Mouse (Mus musculus): ENCODE measurements around the gene Trpc4ap.
A peak's percentile ranks its signal among the peaks of the same experiment; 100 is the strongest.
"Not testable (repeated sequence)": the region's sequence is repeated elsewhere in the genome, so short reads cannot be mapped to it uniquely, and the experiment has no call there.

Gene Trpc4ap

GRCm38 (mm10) chr2:155691723-155692493 is at the start of gene Trpc4ap:
TSS of gene Trpc4ap (minus strand) at chr2:155692384.
- peak; percentile 93 to 94 for DNase-seq

- no peak for DNase-seq
Measured at GRCm38 (mm10) chr2:155737803-155738202, 45.6 kb upstream of the Trpc4ap start.

GRCm38 (mm10) chr2:155736936-155737335 is 44.8 kb upstream of the Trpc4ap start:
- no peak for DNase-seq

GRCm38 (mm10) chr2:155735766-155736165 is 43.6 kb upstream of the Trpc4ap start, which contains the start of gene Gm17581:
TSS of gene Gm17581 (minus strand) at chr2:155735866.
- not testable (repeated sequence) for DNase-seq

GRCm38 (mm10) chr2:155735080-155735479 is 42.9 kb upstream of the Trpc4ap start:
- DNase-seq, result no peak

DNA sequence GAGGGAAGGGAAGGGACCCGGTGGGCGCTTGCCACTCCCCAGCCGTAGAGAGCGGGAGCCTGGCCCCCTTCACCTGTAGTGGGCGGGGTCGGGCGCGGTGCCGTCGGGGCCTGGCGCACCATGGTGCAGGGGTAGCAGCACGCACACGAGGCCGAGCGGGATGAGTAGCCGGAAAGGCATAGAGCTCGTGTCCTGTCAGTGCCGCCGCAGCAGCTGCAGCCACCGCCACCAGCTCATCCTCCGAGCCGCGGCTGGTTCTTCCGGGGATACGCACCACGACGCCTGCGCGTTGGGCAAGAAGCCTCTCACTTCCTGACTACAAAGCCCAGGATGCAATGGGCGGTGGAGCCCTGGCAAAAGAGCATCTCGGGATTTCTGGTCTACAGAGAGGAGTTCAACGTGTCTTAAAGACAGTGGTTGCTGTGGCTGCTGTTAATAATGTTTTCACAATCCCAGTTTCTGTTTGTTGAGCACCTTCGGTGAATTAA is 37.0 kb upstream of the Trpc4ap start, which contains the start of gene Edem2:
Edem2 (minus strand) TSS at position 318 of the 488 bp plus-strand sequence.
- peak; percentile 90 to 92 for DNase-seq

DNA sequence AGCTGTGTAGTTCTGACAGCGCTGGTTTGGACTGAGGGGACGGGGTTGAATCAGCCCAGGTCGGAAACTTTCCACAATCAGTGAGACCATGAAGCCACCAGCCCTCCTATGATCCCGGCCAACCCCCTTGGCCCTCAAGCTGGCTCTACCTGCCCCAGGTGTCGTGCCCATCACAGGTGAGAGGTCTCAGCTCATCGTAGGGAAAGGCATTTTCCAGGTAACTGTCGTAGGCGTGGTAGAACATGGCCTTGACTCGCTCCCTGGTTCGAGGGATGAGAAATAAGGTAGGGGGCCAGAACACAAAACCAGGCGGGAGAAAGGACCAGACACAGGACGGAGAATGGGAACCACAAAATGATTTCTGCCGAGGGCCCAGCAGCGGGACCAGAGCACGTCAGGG is 36.6 kb upstream of the Trpc4ap start:
- peak in 1 of 2 experiments; percentile 17 for DNase-seq

GRCm38 (mm10) chr2:155727764-155728395 is 35.7 kb upstream of the Trpc4ap start:
- no peak for DNase-seq

GRCm38 (mm10) chr2:155726302-155726701 is 34.1 kb upstream of the Trpc4ap start:
- DNase-seq, result no peak

DNA sequence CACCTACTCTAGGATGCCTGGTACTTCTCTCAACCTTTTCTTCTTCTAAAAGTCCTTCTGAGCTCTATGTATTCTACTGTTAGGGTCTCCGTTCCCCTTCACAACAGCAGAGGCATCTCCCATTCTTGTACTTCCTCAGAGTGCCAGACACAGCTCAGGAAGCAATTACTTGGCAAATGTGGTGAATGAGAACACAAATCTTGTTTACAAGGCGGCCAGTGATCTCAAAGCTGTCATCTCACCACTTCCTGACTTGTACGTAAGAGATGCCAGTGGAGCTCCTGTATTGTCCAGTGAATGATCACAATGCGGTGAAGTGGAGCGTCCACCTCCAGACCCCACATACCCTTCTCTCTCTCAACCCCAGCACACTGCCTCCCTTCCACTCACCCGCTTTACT is 32.3 kb upstream of the Trpc4ap start:
- no peak for DNase-seq

DNA sequence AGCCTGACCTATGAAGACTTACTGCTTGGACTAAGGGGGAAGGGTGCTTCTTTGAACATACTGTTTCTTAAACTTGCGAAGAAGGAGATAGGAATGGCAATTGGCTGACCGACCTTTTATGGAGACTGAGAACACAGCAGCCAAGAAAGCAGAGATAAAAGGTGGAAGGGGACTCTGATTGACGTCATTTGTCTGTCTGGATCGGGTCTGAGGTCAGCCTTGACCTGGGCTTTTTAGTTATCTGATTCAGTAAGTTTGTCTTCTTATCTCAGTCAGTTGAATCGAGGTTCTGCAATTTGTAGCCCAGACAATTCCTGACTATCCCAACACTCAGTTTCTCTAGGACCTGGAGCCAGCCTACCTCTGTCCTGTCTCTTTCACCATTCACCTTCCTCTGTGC is 31.9 kb upstream of the Trpc4ap start:
- no peak for DNase-seq

DNA sequence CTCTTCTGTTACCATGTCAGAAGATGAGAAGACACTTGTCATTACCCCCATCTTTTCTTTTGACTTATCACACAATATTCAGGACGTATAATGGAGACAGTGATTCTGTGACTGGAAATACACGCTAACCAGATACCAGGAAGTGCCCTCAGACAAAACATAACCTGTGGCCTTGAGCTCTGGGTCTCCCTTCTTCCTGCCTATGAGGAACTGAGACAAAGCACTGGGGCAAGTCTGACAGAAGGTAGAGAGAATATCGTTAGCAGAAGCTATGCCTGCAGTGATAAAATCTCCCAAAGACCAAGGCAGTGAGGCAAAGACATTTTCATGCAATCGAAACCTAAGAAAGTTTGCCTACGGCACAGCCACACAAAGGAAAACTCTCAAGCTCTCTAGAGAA is 28.4 kb upstream of the Trpc4ap start:
- DNase-seq, result no peak

DNA sequence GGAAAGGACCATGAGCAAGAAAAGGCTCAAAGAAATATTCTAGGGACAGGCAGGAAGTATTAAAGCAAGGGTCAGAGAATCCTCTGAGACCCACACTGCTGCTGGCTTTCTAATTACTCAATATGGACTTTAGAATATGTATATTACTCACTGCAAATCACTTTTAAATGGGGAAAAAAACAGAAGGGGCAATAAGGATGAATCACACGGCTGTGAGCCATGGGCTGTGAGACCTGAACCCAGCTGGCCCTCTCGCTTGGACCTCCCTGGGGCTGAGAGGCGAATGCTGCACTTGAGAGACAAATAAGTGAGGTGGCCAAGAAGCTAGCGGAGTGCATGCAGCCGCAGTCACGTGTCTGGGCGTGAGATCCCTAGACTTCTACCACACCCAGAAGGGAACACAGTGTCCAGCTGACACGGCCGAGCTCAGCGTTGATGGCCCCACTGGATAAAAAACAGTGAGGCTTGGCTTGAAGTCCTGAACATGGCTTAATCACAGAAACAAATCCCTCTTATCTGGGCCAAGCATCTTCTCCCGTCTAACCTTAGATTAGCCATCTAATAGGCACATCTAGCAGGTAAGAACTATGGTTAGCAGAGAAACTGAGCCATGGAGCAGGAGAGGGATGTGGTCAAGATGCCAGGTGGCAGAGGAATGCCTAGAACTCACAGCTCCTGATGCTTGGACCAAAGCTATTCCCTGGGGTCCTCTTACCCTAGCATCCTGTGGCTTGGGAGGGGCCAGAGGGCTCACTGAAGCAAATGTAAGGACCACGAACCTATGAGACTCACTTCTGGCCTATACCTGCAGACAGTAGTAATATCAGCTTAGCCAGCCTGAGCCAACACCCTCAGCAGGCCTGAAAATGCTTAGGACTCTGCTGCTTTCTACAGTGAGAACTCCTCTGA is 25.2 kb upstream of the Trpc4ap start:
- DNase-seq, result no peak

DNA sequence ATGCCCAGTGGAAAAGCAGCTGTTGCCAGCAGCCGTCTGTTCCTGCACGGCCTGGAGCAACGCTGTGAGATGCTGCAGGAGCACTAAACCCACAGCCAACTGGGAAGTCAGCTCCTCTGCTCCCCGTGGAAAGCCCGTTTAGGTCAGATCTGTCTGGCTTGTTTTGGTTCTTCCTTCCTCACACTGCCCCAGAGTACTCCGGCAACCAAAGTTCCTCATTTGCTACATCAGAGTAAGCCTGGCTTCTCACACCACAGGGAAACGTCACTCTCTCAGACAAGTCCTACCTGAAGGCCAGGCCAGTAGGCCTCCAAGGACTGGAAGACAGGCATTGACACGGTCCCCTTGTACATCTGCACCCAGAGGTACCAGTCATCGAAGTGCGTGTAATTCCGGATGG is 18.4 kb upstream of the Trpc4ap start:
- no peak for DNase-seq

DNA sequence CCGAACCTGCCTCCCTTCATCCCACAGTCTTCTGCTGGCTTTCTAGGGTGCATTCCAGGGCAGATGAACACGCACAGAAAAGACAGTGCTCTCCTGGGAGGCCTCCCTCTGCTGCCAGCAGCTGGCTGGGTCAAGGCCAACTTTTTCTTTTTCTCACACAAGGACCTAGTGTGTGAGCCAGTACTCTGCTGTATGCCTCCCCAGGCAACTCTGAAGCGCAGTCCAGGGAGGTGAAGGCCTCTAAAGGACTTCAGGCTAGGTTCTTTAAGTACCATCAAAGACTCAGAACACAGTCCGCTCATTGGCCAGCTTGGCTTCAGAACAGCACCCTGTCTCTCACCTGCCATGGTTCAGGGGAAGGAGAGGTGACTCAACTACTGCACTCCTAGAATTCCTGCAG is 15.1 kb upstream of the Trpc4ap start:
- no peak for DNase-seq

- no peak for DNase-seq
Measured at GRCm38 (mm10) chr2:155703630-155704029, 11.4 kb upstream of the Trpc4ap start.

DNA sequence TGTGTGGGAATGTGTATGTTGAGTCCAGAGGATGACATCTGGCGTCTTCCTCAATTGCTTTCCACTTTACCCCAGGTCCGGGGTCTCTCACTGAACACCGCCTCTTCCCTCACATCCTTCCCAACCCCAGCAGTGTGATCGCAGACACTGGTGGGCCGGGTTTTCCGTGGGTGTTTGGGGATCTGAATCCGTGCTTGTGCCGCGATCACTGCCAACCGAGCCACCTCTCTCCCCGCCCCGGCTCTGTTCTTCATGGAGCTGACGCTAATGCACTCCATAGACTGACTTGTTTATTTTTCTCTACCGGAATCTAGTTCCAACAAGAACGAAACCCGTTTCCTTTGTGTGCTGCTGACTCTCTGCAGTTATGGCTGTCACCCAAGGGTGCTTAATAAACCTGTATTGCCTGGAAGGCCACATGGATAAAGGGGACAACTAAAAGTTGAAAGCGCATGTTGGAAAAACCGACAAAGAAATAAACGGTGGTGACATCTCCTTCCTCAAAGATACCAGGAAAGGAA is 9.3 kb upstream of the Trpc4ap start:
- no peak for DNase-seq

- not testable (repeated sequence) for DNase-seq
Measured at GRCm38 (mm10) chr2:155698443-155698842, 6.3 kb upstream of the Trpc4ap start.

DNA sequence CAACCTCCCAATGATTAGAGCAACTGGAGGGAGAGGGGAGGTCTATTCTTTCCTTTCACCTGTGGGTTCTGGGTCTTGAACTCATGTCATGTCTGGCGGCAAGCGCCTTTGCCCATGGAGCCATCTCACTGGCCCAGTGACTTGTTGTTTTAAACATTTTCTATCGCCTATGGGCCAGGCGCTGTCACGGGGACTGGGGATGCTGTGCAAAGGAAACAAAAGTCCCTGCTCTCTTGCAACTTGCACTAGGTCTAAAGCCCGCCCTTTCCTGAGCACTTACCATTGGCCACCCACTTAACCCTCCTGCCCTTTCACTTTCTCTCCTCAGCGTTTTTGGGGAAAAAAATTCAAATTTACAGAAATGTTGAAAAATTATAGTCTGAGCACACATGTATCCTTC is 4.7 kb upstream of the Trpc4ap start:
- DNase-seq, result no peak

GRCm38 (mm10) chr2:155696091-155696558 is 3.9 kb upstream of the Trpc4ap start:
- DNase-seq, result peak; percentile 50 to 65

DNA sequence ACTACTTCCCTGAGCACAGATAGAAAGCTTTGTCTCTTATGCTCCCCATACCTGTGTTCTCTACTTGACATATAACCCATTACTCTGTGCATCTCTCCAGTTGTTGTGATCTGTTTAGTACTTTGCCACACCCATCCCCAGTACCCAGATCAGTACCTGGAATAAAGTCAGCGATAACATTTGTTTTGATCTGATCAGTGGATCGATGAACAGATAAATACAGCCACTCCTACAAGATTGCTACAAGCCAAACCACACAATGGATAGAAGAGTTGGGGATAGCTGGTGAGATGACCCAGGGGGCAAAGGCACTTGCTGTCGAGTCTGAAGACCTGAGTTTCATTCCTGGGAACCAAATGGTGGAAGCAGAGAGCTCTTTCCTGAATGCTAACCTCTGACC is 3.1 kb upstream of the Trpc4ap start:
- DNase-seq, result no peak

- DNase-seq, result no peak
Measured at GRCm38 (mm10) chr2:155694564-155694963, 2.4 kb upstream of the Trpc4ap start.

GRCm38 (mm10) chr2:155693136-155693535 is 952 bp upstream of the Trpc4ap start:
- DNase-seq, result no peak
